Mouse (Mus musculus) cerebellum, postnatal 25 days (tissue): ENCODE measurements around the gene Efcab5.
"Not testable (repeated sequence)": the region's sequence is repeated elsewhere in the genome, so short reads cannot be mapped to it uniquely, and the experiment has no call there.

Experiments used
- DNase-seq, 2 experiments: peaks; one replicate each; pipeline ENCODE4 v3.0.0; 2021; ENCODE audit warnings: mixed read lengths in 2 of 2

Efcab5 gene

DNA sequence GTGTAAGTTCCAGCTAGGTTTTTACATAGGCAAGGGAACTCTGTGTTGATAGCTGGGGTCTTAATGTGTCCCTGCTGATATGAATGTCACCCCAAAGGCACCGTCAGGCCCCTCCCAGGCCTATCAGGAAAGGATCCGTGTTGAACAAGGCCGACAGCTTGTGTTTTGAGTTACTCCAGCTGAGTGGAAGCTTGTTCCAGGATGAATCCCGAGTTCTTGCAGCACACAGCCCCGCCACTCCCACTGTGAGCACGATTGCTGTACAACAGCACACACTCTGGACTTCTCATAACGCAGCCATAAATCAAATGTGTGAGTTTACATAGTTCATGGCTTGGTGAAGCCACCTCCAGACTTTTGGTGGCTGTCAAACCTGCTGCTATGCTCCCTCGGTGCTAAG lies 94.6 kb downstream of the Efcab5 start:
- no peak for DNase-seq

GRCm38 (mm10) chr11:77093208-77093607 lies 95.6 kb downstream of the Efcab5 start:
- peak; percentile 42 to 70 for DNase-seq

DNA sequence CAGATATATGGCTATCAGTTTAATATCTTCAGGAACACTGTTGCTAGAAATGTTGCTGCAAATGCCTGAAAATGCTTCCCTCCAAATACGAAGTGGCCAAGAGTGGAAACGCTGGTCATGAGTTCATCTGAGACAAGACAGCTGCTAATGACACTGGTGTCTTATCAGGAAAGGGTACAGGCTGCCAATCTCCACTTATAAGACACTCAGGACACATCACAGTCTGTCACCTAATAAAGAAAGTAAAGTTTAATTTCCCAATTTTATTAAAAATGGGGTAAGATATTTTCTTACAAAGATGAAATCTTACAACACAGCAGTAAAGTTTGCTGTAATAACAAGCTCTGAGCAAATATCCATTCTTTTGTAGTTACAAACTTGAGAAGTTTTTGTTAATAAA lies 99.6 kb downstream of the Efcab5 start:
- DNase-seq = no peak

DNA sequence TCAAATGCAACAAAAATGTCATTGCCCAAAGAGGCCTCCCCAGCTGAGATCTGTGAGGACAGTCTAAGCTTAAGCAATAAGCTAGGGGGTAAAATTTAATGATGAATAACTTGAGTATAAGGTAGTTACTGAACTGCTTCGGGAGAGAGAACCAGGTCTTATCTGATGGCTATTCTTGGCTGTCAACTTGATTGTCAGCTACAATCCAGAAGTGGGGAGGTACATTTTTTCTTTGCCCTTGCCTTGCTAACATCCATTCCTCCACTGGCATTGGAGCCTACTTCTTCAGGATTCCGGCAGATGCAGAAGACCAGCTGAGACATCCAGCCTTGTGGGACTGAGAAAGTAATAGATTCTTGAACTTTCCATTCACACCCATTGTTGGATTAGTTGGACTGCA lies 101.8 kb downstream of the Efcab5 start:
- DNase-seq = no peak

DNA sequence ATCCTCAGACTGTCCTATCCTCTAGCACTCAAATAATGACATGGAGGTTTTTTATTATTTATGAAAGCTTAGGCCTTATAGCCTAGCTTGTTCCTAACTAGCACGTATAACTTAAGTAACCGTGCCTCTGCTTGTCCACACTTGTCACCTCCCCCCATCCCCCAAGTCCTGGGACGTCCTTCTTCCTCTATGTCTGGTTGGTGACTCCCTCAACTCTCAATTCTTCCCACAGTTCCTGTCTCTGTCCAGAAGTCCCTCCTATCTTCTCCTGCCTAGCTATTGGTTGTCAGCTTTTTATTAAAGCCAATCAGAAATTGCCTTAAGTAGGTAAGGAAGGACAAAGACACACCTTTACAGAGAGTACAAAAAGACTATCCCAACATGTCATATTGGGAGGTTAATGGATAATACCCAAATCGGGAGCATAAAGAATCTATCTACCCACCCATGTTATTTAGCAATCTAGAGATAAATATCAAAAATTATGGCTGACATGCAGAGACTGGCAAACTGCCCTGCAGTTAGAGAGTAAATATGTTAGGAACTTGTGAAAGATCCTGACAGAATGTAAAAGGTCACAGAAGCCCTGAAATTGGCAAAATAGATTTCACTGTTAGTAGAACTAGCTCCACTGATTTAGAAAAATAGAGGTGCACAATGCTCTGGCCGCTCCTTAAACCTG lies 104.6 kb downstream of the Efcab5 start:
- DNase-seq = no peak

GRCm38 (mm10) chr11:77079361-77079760 lies 109.4 kb downstream of the Efcab5 start:
- DNase-seq = no peak

DNA sequence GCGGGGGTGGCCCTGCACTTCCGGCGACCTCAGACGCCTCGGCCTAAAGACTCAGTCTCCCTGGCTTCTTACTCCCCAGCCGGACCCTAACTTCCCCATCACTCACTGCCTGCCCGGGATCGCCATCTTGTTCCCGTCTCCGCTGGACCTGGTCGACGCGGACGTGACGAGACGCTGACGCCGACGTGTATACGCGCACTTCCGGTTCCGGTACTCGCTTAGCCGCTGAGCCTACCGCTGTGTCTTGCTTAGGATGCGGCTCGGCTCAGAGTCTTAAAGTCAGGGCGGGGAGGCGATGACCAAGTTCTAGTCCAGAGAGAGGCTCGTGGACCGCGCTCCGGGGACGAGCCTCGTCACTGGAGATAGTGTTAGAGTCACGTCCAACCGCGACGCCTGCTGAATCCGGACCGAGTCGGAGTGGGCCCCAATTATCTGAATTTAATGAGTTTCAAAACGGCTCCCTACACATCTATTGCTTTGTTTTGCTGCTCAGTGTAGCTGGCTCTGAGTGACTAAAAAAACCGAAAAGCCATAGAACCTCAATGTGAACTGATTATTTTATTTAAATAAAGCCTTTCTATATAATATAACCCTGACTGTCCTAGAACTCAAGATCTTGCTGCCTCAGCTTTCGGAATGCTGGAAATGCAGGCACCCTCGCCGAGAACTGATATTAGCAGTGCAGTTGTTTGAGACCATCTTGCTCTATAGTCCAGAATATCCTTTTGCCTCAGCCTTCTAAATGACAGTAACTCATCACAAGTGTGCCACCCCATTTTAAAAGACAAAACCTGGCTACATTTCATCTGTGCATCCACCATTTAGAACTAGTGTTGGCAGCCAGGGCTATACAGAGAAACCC lies 110.3 kb downstream of the Efcab5 start, which contains the start of gene Nsrp1:
Nsrp1 (minus strand) TSS at position 163 of the 862 bp plus-strand sequence.
- peak; percentile 92 to 95 for DNase-seq

GRCm38 (mm10) chr11:77077792-77078191 lies 111.0 kb downstream of the Efcab5 start:
- DNase-seq = peak in 1 of 2 experiments; percentile 39

GRCm38 (mm10) chr11:77077331-77077730 lies 111.4 kb downstream of the Efcab5 start:
- DNase-seq = not testable (repeated sequence)

GRCm38 (mm10) chr11:77070721-77071120 lies 118.0 kb downstream of the Efcab5 start:
- peak in 1 of 2 experiments; percentile 43 for DNase-seq

GRCm38 (mm10) chr11:77068825-77069224 lies 119.9 kb downstream of the Efcab5 start:
- no peak for DNase-seq

GRCm38 (mm10) chr11:77063406-77063805 lies 125.4 kb downstream of the Efcab5 start:
- DNase-seq = no peak

- no peak for DNase-seq
These were observed 126.8 kb downstream of the Efcab5 start for GRCm38 (mm10) chr11:77061951-77062350.

GRCm38 (mm10) chr11:77042816-77043215 lies 146.0 kb downstream of the Efcab5 start:
- DNase-seq = no peak

GRCm38 (mm10) chr11:77041891-77042290 lies 146.9 kb downstream of the Efcab5 start:
- no peak for DNase-seq
